Mouse (Mus musculus): ENCODE data around the gene H2-T22.
"Not testable (repeated sequence)": the region's sequence is repeated elsewhere in the genome, so short reads cannot be mapped to it uniquely, and the experiment has no call there.

The H2-T22 gene

DNA sequence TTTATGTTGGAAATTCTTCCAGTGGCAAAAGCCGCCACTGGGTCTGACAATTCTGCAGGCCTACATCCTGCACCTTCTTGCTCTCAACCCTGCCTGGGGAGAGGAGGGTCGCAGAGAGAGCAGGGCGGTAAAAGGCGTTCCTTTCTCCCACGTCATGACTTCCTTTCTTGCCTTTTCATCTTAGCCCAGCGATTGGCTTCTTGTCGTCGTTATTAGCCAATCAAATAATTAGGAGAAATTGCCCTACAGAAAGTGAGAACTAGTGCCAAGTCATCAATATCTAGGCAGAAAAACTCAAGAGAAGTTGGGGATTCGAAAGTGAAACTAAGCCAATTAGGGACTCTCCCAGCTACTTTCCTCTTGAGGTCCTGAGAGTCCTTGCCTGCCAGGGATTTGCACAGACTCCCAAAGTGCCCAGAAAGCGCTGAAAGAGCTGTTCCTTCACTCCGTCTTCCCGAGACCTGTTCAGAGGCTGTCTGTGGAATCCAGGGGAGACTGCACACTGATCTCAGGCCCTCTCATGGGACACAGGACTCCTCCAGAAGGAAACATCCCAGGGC, at the start of gene H2-T22, which contains the start of gene Gm6034:
Gene H2-T22 (minus strand): TSS at position 138 of the 560 bp plus-strand sequence.
Gene Gm6034 (plus strand): TSS at position 352 of the 560 bp plus-strand sequence.
- DNase-seq, result peak; percentile 65 to 71

DNA sequence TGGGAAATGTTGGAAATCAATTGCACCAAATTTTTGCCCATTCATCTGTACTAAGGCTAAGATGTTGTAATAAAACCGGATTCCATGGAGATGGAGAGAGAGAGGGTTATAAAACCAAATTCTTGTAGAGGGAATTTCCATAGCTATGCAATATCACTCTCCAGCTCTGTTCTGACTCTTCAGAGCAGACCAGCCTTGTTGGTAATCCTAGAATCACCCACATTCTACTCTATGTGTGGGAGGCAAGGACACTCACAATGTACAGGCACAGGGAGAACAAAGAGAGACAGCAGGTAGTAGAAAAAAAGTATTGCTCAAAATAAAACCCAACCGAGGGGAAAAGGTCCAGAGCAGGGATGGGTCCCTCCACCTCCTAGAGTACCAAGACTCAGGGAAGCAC, 49.4 kb upstream of the H2-T22 start:
- DNase-seq, result not testable (repeated sequence)

DNA sequence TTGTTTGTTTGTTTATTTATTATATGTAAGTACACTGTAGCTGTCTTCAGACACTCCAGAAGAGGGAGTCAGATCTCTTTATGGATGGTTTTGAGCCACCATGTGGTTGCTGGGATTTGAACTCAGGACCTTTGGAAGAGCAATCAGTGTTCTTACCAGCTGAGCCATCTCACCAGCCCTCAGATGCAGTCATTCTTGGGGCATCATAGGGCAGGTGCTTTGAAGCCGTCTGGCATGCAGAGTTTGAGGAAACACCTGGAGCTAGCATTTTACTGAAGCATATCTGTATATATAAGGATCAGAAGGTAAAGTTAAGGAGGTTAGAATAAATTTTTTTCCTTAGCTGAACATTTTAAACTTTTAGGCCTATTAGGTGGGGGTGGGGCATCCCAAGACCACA, 43.4 kb upstream of the H2-T22 start:
- DNase-seq, result not testable (repeated sequence)

DNA sequence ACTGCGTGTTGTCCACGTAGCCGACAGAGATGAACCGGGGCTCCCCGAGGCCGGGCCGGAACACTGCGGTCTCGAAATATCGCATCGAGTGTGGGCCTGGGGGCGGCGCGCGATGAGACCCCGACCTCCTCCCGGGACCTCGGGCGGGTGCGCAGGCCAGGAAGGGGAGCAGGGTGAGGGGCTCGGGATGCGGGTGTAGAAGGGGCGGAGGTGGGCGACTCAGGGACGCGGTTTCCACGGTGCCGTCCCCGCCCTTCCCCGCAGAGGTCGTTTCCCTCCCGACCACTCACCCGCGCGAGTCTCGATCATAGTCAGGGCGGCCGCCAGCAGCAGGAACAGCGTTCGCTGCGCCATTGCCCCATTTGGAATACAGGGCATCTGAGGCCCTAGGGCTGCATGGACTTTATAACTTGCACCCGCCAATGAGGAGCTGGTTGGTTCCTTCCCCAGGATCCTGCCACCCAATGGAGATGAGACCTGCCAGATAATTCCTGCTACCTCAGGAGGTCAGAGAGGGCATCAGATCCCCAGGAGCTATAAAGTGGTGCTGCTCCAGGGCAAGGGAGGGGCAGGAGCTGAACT, 41.4 kb upstream of the H2-T22 start:
- DNase-seq, result peak in 1 of 2 experiments; percentile 3

DNA sequence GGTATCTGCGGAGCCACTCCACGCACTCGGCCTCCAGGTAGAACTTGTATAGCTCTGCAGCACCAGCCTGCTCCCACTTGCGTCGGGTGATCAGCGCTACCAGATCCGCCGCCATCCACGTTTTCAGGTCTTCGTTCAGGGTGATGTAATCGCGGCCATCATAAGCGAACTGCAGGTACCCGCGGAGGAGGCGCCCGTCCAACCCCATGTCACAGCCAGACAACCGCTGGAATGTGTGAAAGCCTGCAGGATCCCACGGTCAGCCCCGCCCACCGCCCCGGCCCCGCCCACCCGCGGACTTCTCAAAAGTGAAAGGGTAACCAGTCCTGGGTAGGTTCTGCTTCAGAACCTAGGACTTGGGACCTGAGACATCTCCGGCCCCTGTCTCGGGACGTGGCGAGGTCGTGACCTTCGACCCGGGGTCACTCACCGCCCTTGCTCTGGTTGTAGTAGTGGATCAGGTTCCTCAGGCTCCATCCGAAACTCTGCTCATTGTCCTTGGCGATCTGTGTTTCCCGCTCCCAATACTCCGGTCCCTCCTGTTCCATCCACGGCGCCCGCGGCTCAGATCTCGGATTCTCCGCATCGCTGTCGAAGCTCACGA, 40.8 kb upstream of the H2-T22 start:
- DNase-seq, result peak; percentile 4 to 15

DNA sequence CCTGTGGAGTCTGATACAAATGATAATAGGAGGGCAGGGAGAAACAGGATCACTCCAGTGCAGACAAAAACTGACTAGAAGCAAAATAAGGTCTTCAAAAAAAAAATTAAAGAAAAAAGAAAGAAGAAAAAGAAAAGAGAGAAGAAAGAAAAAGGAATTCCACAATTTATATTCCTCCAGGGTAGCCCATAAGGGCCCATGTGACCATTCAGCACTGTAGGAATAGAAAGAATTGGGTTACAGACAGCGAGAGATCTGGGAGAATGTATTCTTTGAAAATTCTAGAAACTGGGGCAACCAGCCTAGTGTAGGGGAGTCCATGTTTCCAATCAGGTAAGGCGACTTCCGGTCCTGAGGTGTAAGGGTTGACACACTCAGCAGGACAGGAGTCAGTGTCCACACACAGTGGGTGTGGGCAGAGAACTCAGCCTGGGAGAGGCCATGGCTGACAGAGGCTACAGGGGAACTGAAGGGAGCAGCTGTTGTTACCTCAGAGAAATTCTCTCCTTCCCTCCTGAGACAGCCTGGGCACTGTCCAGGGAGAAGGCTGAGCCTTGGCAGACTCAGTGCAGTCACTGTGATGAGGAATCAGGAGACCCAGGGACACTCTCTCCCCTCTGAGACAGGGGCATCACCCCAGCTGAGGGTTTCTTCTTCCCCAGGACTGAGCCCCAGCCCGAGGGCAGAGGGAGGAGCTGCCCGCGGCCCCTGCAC, 40.1 kb upstream of the H2-T22 start:
- peak in 1 of 2 experiments; percentile 3 for DNase-seq

DNA sequence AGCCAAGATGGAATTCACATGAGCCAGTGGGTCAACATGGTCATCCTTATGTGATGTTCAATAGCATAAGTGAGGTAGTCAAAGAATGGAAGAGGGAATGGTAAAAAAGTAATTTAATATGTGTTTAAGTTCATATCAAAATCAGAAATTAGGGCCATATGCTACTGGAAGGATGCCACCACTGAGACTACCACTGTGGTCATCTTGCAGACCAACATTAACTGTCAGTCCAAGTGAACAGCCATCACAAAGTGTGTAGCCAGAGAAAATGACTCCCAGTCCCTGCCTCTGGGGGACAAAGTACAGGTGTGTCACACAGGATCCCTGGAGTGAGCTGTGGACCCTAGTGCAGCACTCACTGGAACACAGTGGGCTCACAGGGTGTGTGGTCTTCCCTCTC, 39.4 kb upstream of the H2-T22 start:
- not testable (repeated sequence) for DNase-seq

DNA sequence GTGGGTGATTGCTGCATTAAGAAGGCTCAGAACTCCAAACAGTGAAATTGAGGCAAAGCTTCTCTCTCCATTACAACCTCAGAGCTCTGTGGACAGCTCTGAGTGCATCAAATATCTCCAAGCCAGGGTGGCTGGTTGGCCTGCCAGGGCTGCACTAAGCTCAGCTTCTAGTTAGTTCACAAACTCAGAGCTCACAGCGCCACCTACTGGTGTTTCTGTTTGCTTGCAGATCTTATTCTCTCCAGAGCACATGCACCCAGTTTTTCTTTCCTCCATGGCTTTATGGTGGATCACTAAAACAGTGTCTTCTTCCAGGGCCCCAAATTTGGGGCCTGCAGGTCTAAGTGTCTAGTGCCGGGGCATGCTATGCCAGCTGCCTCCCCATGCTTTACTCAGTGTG, 18.3 kb upstream of the H2-T22 start:
- peak; percentile 74 to 76 for DNase-seq

DNA sequence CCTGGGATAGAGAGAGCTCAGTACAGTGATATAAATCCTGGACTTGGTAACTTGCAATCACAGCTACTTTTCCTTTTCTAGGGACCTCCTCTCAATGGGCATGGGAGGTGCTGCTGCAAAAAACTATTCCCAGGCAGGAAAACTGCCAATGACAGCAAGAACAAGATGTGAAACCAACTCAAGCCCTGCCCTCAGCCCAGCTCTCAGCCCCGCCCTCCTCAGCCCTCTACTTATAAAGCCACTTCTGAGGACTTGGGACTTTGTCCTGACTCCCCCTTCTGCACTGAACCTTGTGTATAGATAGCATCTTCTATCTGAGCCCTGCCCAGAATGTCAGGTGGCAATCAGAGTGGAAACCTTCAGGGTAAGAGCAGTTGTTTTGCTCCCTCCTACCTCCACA, 15.8 kb upstream of the H2-T22 start, which contains the start of gene Gm11127:
Gene Gm11127 (minus strand): TSS at position 10 of the 400 bp plus-strand sequence.
- DNase-seq, result not testable (repeated sequence)

DNA sequence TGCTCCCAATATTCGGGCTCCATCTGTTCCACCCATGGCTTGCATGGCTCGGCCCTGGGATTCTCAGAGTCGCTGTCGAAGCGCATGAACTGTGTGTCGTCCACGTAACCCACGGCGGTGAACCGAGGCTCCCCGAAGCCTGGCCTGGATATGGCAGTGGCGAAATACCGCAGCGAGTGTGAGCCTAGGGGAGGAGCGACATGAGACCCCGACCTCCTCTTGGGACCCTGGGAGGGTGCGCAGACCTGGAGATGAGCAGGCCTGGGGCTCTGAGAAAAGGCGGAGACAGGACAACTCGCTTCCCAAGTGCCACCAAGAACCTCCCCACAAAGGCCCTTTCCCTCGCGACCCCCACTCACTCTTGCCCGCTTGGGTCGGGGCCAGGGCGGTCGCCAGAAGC, 15.4 kb upstream of the H2-T22 start:
- DNase-seq, result not testable (repeated sequence)

DNA sequence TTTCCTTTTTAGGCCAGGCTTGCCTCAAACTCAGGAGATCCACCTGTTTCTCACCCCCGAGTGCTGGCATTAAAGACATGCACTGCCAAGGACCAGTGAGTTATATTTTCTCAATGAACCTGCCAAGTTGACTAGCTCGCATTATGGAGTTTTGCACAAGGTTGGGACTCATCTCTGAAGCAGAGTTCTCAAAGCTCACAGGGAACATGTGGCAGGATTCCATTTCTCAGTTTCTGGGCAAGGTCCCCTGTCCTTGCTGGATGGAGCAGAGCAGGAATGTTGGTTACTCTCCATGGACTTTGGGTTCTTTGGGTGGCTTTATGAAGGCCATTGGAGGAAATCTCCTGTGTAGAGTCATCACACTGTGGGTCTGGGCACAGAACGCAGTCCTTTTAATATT, 739 bp upstream of the H2-T22 start:
- no peak for DNase-seq

DNA sequence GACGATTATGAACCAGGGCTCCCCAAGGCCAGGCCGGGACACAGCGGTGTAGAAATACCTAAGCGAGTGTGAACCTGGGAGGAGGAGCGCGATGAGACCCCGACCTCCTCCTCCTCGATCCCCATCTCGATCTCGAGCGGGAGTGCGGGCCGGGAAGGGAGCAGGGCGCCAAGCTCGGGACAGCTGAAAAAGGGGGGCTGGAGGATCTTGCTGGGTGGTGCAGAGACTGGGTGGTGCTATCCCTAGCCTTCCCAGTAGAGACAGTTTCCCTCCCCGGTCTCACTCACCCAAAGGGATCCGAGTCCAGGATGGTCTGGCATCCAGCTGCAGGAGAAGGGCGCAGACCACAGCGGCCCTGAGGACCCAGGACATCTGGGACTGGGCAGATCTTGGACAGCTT, 492 bp downstream of the H2-T22 start:
- peak; percentile 16 to 35 for DNase-seq

DNA sequence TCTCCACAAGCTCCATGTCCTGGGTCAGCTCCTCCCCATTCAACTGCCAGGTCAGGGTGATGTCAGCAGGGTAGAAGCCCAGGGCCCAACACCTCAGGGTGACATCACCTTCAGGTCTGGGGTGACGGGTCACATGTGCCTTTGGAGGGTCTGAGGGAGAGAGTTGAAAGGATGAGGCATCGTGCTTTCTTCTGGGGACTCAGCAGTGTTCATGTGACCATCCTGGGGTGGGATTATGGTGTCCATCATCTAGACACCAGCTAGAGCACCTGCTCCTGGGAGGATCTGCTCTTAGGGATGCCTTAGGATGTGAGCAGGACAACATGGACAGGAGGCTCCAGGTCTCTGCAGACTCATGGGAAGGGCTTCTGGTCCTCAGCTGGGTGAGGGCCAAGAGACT, 1.9 kb downstream of the H2-T22 start:
- DNase-seq, result not testable (repeated sequence)

DNA sequence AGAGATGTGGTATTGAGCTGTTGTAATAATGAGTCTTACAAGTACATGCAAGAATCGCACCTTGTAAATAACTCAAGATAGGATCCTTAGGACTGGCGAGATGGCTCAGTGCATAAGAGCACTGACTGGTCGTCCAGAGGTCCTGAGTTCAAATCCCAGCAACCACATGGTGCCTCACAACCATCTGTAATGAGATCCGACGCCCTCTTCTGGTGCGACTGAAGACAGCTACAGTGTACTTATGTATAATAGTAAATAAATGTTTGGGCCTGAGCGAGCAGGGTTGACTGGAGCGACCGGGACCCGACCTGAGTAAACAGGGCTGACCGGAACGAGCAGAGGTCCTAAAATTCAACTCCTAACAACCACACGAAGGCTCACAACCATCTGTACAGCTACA, 6.4 kb downstream of the H2-T22 start:
- not testable (repeated sequence) for DNase-seq

DNA sequence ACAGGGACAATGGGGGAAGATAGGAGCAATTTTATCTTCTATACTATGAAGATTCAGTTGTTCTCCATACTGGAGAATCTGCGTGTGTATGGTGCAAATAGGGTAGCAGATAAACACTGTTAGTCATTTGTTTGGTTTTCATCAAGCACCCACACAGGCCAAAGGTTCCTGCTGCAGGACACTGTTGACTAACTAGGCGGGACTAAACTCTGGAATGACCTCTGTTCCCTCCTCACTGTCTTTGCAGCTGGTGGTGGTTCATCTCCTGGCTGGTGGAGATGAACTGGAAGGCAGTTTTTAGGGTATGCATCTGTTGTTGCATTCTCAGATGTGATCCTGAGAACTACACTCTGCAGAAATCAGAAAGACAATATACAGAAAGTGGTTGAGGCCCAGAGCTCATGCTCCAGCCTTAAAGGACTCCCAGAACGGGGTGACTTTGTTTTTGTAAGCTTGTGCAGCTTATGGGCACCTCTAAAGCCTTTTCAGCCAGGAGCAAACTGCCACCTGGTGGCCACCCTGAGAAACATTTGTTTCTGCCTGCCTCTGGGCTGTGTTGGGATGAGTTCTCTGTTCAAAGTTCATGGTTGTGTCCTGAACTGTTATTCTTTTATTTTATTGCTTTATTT, 7.4 kb downstream of the H2-T22 start:
- DNase-seq, result peak; percentile 63 to 69

DNA sequence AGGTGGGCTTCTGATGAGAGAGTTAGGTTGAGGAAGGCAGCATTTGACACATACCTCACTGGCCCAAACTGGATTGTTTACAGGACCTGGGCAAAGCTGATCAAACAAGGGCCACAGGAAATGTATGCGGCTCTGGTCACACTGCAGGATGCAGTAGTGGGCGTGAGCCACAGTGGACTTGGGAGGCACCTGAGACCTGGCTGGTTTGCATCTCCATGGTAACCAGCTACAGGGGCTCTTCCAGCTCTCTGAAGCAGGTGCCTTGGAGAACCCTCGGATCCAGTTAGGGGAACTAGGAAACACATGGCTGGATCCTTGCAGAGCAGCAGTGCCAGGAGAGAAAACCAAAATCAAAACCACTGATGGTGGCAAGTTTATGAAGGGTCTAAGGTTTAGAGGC, 8.0 kb downstream of the H2-T22 start:
- not testable (repeated sequence) for DNase-seq

DNA sequence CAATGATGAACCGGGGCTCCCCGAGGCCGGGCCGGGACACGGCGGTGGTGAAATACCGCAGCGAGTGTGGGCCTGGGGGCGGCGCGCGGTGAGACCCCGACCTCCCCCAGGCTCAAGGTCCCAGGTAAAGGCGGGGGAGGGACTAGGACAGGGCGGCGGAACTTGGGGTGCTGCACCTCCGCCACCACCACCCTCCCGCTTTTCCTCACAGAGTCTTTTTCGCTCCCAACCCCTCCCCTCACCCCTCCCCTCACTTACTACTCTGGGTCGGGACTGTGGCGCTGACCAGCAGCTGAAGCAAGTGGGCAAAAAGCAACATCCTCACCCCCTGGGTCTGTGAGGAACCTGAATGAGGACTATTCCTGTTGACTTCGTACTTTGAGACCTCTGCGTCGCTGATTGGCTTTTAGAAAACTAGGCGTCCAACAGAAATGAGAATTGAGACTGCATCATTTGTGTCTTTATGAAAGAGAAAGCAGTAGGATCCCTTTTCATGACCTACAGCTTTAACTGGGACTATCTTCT, 10.1 kb downstream of the H2-T22 start, which contains the start of gene H2-T23:
Gene H2-T23 (minus strand): TSS at position 505 of the 525 bp plus-strand sequence.
- DNase-seq, result peak in 1 of 2 experiments; percentile 25

DNA sequence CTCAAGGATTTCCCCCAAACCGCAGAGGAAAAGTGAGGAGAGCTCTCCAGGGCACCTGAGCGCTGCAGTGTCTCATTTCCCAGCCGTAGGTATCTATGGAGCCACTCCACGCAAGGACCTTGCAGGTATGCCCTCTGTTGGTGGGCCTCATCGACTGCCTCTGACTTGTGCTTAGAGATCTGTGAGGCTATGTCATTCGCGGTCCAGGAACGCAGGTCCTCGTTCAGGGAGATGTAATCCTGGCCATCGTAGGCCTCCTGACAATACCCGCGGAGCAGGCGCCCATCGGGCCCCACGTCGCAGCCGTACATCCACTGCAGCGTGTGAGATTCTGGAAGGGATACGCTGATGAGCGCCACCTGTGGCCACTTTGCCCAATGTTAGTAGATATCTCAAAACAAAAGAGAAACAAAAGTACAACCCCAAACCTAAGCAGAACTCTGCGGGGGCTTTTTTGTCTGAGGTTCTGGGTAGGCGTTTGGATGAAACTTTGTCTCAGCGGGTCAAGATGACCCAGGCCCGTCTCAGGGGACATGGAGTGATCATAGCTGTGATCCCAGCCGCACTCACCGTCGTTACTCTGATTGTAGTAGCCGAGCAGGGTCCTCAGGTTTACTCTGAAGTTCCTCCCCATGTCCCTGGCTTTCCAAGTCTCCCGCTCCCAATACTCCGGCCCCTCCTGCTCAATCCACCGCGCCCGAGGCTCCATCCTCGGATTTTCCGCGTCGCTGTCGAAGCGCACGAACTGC, 10.8 kb downstream of the H2-T22 start:
- peak; percentile 41 to 53 for DNase-seq

DNA sequence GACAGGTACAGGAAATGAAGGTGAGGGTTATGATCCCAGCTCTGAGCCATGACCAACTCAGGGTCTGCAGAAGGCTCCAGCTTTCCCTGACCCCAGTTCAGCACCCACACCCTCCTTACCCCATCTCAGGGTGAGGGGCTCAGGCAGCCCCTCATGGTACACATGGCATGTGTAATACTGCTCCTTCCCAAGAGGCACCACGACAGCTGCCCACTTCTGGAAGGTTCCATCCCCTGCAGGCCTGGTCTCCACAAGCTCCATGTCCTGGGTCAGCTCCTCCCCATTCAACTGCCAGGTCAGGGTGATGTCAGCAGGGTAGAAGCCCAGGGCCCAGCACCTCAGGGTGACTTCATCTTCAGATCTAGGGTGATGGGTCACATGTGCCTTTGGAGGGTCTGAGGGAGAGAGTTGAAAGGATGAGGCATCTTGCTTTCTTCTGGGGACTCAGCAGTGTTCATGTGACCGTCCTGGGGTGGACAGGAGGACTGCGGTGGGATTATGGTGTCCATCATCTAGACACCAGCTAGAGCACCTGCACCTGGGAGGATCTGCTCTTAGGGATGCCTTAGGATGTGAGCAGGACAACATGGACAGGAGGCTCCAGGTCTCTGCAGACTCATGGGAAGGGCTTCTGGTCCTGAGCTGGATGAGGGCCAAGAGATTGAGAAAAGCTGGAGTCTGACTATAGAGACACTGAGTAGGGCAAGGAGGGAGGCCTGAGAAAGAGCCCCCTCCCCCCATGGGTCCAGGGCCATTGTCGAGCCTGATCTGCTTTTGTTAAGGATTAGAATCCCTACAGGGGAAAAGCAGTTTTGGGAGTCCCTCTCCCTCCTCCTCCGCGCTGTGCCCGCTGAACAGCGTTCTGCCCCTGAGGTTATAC, 11.6 kb downstream of the H2-T22 start:
- not testable (repeated sequence) for DNase-seq

DNA sequence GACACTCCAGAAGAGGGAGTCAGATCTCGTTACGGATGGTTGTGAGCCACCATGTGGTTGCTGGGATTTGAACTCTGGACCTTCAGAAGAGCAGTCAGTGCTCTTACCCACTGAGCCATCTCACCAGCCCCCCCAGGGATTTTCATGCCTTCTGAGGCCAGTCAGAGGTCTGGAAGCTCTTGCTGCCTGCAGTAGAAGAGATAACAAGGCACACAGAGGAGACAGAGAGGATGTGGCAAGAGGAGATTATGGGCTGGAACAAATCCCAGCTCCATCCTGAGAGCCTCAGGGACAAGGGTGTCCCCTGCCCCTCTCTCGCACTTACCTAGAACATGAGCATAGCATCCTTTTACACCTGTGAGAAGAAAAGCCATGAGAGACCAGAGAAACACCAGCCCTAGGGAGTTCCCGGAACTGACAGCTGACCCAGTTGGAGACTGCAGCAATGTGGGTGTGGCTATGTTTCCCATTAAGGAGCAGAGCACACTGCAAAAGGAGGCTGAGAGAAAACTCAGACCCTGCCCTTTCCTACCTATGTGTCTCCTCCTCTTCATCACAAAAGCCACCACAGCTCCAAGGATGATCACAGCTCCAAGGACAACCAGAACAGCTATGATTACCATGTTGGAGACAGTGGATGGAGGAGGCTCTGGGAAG, 12.4 kb downstream of the H2-T22 start:
- DNase-seq, result not testable (repeated sequence)
